Mouse (Mus musculus) E14TG2a.4 (cell line): ENCODE measurements around the gene Itpripl2.

Experiments used
- CTCF ChIP-seq: conservative IDR thresholded peaks from 2 replicates; pipeline ENCODE4 v1.5.1; 2014; ENCODE audit warnings: low read length
- POU5F1 ChIP-seq: IDR thresholded peaks from 2 replicates; pipeline ENCODE4 v1.6.1; 2014; ENCODE audit warnings: low read length, borderline replicate concordance

GRCm38 (mm10) chr7:118532519-118533177, 40.9 kb upstream of the Itpripl2 start:
- TF ChIP-seq CTCF (no peak), POU5F1 (no peak)
